Mouse (Mus musculus) cerebellum, adult 9-11 months (tissue): Measurements from ENCODE around the gene 4930548H24Rik.
"Not testable (repeated sequence)": the region's sequence is repeated elsewhere in the genome, so short reads cannot be mapped to it uniquely, and the experiment has no call there.

Experiments
- DNase-seq: peaks from one replicate; pipeline ENCODE4 v3.0.0; 2022

Gene 4930548H24Rik

DNA sequence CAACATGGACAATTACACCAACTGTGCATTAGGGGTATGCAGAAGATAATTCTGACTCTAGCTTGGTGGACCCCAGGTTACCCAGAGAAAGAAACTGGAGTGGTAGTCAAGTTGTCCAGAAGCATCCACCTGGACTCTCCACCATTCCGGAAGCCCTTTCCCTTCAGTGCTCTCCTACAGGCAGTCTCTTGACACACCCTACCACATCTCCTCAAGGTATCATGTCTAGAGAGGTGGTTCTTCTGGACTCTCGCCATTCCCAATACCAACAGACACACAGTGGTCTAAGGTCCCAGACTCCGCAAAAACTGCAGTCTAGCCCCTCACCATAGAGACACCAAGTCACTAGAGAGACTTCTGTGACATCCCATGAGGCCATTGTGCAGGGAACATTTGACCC lies at the start of gene 4930548H24Rik:
Gene 4930548H24Rik, plus strand, starts transcription at position 301 of the 400 bp plus-strand sequence.
- DNase-seq: no peak

DNA sequence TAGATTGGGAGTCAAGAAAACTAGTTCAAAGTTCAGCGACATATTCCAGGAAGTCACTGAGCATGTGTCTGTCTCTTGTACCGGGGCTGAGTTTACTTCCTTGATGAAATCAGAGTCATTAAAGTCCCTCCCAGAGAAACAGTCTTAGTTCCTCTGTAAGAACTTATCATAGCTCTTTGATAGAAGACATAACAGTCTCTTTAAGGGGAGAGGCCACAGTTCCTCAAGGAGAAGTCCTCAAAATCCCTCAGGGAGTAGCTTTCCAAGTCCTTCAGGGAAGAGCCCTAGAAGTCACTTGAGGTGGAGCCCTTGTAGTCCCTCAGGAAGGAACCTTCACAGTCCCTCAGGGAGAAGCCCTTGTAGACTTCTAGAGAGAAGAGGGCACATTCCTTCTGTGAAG lies 34.2 kb upstream of the 4930548H24Rik start:
- DNase-seq: no peak

GRCm38 (mm10) chr5:31451878-31452561 lies 33.5 kb upstream of the 4930548H24Rik start, which contains the start of gene Zfp512:
Zfp512 (plus strand) TSS chr5:31452431.
- DNase-seq: peak; percentile 94

GRCm38 (mm10) chr5:31452562-31452878 lies 33.0 kb upstream of the 4930548H24Rik start:
- no peak for DNase-seq

- no peak for DNase-seq
Measured at GRCm38 (mm10) chr5:31452886-31453410, 32.6 kb upstream of the 4930548H24Rik start.

GRCm38 (mm10) chr5:31467798-31468197 lies 17.7 kb upstream of the 4930548H24Rik start:
- no peak for DNase-seq

- DNase-seq: no peak
Measured at GRCm38 (mm10) chr5:31469711-31470110, 15.8 kb upstream of the 4930548H24Rik start.

DNA sequence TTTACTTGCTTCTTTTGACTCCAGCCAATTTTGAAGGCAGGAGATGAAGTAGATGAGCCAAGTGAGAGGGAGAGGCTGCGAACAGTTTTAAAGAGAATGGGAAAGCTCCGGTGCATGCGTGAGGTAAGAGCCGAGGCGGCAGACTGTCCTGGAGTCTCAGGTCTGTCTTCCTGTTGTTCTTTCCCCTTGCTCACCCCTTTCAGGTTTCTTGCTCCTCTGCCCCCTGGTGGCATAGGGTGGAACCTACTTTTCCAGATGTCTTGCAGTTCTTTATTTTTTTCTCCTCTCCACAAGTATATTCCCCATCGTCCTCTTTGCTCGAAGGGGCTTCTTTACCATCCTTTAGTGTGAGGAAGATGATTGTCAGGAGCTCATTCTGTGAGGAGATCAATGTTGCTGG lies 15.2 kb upstream of the 4930548H24Rik start:
- DNase-seq: no peak

GRCm38 (mm10) chr5:31480536-31480935 lies 5.0 kb upstream of the 4930548H24Rik start:
- DNase-seq: no peak

DNA sequence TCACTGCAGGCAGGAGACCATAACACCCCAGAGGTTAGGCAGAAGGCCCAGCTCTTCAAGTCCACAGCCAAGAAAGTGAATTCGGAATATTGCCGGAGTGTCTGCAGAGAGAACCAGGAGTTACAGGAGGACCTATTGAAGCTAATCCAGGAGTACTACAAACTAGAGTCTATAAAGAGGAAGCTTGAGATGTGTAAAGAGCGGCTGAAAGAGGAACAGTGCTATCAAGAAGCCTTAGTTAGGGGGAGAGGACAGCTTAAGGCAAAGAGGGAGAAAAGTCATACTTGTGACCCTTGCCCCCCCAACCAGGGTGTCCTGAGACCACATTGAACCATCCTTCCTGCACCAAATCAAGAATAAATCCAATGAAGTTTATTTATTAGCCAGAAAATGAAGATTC lies 2.3 kb downstream of the 4930548H24Rik start:
- DNase-seq: no peak

DNA sequence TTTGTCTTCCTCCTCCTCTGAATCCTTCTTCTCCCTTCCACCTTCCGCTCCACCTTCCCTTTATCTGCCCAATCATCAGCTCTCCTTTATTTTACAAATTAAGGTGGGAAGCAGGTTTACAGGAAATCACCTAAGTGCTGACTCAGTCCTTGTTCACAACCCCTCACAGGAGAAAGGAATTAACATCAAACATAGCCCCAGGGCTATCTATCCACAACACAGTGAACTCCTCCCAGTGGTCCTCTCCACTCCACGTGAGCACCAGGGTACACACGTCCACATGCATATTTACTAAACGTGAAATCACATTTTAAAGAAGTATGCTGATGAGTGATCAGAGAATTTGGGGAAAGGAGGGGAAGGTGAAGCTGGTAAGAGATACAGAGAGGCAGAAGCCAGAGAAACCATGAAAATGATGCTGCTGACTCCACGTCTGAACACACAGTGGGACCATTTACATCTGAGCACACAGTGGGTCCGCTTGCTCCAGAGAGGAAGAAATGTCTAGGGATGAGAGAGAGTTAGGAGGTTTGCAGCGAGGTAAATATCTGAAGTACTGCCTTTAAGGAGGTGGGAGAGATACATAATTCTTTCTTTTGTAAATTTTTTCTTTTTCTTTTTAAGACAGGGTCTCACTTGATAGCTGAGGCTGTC lies 3.7 kb downstream of the 4930548H24Rik start:
- DNase-seq: no peak

DNA sequence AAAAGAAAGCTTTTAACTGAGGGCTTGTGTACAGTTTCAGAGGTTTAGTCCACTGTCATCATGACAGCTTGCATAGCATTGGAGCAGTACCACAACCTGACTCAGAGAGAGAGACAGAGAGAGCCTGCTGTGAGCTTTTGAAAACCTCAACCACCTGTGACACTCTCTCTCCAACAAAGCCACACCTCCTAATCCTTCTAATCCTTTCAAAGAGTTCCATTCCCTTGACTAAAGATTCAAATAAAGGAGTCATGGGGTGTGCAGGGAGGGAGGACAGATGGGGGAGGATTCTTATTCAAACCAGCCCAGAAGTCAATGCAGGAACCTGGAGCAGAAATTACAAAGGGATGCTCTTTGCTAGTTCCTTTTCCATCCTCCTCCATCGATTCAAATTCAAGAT lies 6.5 kb downstream of the 4930548H24Rik start:
- no peak for DNase-seq

- DNase-seq: peak; percentile 92
Measured at GRCm38 (mm10) chr5:31494513-31495297, 9.2 kb downstream of the 4930548H24Rik start, which contains the start of gene Gpn1. Gpn1 (plus strand) TSS chr5:31494741.

DNA sequence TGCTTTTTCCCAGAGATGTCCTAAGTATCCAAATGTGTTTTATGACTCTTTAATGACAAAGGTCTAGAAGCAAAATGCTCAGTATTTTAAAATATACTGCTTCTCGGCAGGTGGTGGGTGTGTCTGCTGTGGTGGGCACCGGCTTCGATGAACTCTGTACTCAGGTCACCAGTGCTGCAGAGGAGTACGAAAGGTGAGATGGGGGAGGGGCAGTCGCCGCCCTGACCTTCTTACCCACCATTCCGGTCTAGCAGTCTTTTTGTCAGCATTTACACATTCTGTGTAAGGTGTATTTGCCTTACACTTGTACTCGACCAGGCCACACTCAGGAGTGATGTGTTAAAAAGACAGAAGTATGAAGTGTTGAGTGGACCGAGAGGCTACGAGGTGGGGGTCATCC lies 19.3 kb downstream of the 4930548H24Rik start:
- no peak for DNase-seq

DNA sequence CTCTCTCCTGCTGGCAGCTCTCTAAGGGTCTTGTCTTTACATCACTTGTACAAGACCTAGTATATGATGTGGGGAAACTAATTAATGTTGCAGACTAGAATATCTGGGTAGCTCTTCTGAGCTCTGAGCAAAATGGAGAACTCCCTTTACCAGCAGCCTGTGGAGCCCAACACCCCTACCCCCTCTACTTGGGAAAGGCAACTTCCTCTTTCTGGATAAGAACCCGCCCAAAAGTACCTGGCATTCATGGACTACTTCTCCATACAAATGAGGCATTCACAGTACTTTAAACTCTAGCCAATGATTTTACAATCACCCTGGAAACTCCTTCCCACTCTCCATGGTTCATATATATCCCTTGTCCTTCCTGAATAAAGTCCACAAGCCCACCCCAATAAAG lies 26.9 kb downstream of the 4930548H24Rik start:
- no peak for DNase-seq

DNA sequence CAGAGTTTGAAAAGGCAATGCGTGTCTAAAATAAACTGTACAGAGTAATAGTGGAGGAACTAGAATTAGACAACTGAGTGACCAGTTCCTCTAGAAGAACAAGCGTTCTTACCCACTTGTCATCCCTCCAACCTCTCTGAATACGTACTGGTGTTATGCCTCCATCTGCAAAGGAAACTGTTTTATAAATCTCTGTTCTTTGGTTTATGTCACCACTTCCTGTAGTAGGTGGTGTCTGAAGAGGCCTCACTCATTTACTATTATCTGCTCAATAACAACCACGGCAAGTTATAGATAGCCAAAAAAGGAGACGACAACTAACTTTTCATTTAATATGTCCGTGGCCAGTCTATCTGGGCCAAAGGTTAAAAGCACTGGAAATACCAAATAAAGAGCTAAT lies 35.0 kb downstream of the 4930548H24Rik start:
- DNase-seq: no peak

DNA sequence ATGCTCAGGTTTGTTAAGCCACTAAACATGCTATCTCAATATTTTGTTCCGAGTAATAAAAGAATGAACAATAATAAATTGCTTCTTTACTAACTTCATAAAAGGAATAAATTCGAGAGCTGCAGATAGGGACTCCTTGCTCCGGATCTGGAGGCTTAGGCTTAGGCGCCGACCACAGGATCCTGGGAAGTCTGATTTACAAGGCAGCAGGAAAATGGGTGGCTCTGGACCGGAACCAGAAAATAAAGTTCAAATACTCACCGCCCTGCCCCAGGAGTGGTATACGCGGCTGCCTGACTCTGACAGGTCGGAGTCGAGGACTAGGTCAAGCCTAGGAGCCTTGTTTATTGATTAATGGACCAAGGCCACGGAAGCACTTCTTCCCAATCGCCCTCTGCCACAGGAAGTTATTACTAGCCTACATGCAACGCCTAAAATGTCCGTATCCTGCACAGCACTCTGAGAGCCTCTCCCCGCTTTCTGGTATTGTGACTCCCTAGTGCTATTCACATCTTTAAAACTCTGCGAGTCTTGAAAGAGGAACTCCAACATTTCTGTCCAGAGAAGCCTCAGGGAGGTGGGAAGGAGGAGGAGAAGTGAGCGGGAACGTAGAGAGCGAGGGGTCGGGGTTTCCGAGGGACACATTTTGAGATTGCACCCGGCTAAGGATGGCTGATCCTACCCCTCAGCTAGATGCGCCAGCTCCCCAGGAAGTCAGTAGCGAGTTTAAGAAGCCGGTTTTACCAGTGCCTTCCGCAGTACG lies 41.0 kb downstream of the 4930548H24Rik start, which contains the start of gene Slc4a1ap:
Gene Slc4a1ap, plus strand, starts transcription at position 642 of the 763 bp plus-strand sequence.
- peak; percentile 79 for DNase-seq

GRCm38 (mm10) chr5:31527117-31527680 lies 41.7 kb downstream of the 4930548H24Rik start:
- DNase-seq: no peak

GRCm38 (mm10) chr5:31527707-31528106 lies 42.2 kb downstream of the 4930548H24Rik start, which contains the start of gene Supt7l:
Supt7l (minus strand) TSS chr5:31527807.
- not testable (repeated sequence) for DNase-seq

GRCm38 (mm10) chr5:31528560-31528959 lies 43.0 kb downstream of the 4930548H24Rik start:
- no peak for DNase-seq

- no peak for DNase-seq
Measured at GRCm38 (mm10) chr5:31535228-31535627, 49.7 kb downstream of the 4930548H24Rik start.
